Mouse (Mus musculus): ENCODE data around the gene Cfap45. TPM values are rescaled to one million over a fixed set of nuclear protein-coding genes. Genes with fewer than 3 reads are reported as not detected.

Cfap45 gene
- 2.4 and 3.3 TPM in 2 replicates for polyA plus RNA-seq (2014; fragmentation: Nextera tagmentation; extraction: Ambion mirVana)

GRCm38 (mm10) chr1:172520576-172521440 is at the start of gene Cfap45:
Cfap45 (plus strand) TSS chr1:172520801.
- DNase-seq (ENCODE audit: low spot score) (peak; percentile 97), ATAC-seq (peak; percentile 94)
- H3K36me3 ChIP-seq (ENCODE audit: control insufficient read depth, insufficient read depth, low read length), result no peaks in the 10 kb centered on the region
- peak within 1 kb of the TSS; percentile 5; the same call in 1 of the 2 replicates for H3K9ac ChIP-seq (ENCODE audit: low read length)
- peak within 1 kb of the TSS; percentile 64 for H3K4me2 ChIP-seq (ENCODE audit: low read length)
- no peaks in the 10 kb centered on the region for H3K9me3 ChIP-seq (replicated peaks; ENCODE audit: control insufficient read depth, low read length)
- H3K4me3 ChIP-seq (ENCODE audit: low read depth, low read length), result peak within 1 kb of the TSS; percentile 24
- H3K27ac ChIP-seq (ENCODE audit: low read depth, low read length), result no peak within 1 kb of the TSS; the same call in 1 of the 2 replicates
- 5% methylated on average over 28 of the region's 28 CpGs for WGBS
- H3K4me1 ChIP-seq (ENCODE audit: control insufficient read depth, insufficient read depth, low read length), result peaks cover 7% of the 10 kb centered on the region; the same call in 1 of the 2 replicates
- no peaks in the 10 kb centered on the region for H3K27me3 ChIP-seq (replicated peaks; ENCODE audit: control insufficient read depth, insufficient read depth, low read length)

- DNase-seq (ENCODE audit: low spot score) (no peak), ATAC-seq (no peak)
- no peaks in the 10 kb centered on the region for H3K4me1 ChIP-seq (ENCODE audit: control insufficient read depth, insufficient read depth, low read length)
- H3K9me3 ChIP-seq (replicated peaks; ENCODE audit: control insufficient read depth, low read length), result no peaks in the 10 kb centered on the region
- H3K9ac ChIP-seq (ENCODE audit: low read length), result no peak overlapping the region
- H3K36me3 ChIP-seq (ENCODE audit: control insufficient read depth, insufficient read depth, low read length), result no peaks in the 10 kb centered on the region
- H3K27ac ChIP-seq (ENCODE audit: low read depth, low read length), result no peak overlapping the region
- no peaks in the 10 kb centered on the region for H3K27me3 ChIP-seq (replicated peaks; ENCODE audit: control insufficient read depth, insufficient read depth, low read length)
- no peak overlapping the region for H3K4me2 ChIP-seq (ENCODE audit: low read length)
- H3K4me3 ChIP-seq (ENCODE audit: low read depth, low read length), result no peak overlapping the region
Observed at GRCm38 (mm10) chr1:172472909-172473308, 47.7 kb upstream of the Cfap45 start.

DNA sequence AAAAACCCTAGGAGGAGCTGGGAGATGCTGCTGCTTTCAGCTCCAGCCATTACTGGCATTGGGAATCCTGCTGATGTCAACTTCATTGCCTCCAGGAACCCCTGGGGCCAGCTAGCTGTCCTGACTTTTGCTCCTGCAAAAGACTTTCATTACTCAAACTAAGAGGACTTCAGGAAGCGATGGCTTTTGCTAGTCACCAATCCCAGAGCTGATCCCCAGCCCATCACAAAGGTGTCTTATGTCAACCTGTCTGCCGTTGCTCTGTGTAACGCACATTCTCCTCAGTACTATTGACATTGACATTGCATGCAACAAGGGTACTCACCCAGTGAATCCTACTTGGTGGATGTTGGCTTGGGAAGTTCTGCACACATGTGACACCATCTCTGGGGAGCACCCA is 46.4 kb upstream of the Cfap45 start:
- Histone ChIP-seq H3K4me2 (ENCODE audit: low read length) (no peak overlapping the region), H3K27me3 (replicated peaks; ENCODE audit: control insufficient read depth, insufficient read depth, low read length) (no peaks in the 10 kb centered on the region), H3K9me3 (replicated peaks; ENCODE audit: control insufficient read depth, low read length) (no peaks in the 10 kb centered on the region), H3K4me1 (ENCODE audit: control insufficient read depth, insufficient read depth, low read length) (no peaks in the 10 kb centered on the region), H3K36me3 (ENCODE audit: control insufficient read depth, insufficient read depth, low read length) (no peaks in the 10 kb centered on the region), H3K9ac (ENCODE audit: low read length) (no peak overlapping the region), H3K27ac (ENCODE audit: low read depth, low read length) (no peak overlapping the region), H3K4me3 (ENCODE audit: low read depth, low read length) (no peak overlapping the region)
- ATAC-seq (no peak), DNase-seq (ENCODE audit: low spot score) (no peak)
- WGBS, result 85% methylated on average over 3 of the region's 3 CpGs

- Histone ChIP-seq H3K4me2 (ENCODE audit: low read length) (no peak within 1 kb of the TSS), H3K9me3 (replicated peaks; ENCODE audit: control insufficient read depth, low read length) (no peaks in the 10 kb centered on the region), H3K9ac (ENCODE audit: low read length) (no peak within 1 kb of the TSS), H3K27ac (ENCODE audit: low read depth, low read length) (no peak within 1 kb of the TSS), H3K4me1 (ENCODE audit: control insufficient read depth, insufficient read depth, low read length) (no peaks in the 10 kb centered on the region), H3K36me3 (ENCODE audit: control insufficient read depth, insufficient read depth, low read length) (no peaks in the 10 kb centered on the region), H3K4me3 (ENCODE audit: low read depth, low read length) (no peak within 1 kb of the TSS), H3K27me3 (replicated peaks; ENCODE audit: control insufficient read depth, insufficient read depth, low read length) (no peaks in the 10 kb centered on the region)
- 85% methylated on average over 7 of the region's 7 CpGs for WGBS
- ATAC-seq, result no peak
- DNase-seq (ENCODE audit: low spot score), result no peak
Observed at GRCm38 (mm10) chr1:172475054-172475741, 45.4 kb upstream of the Cfap45 start, which contains the start of gene Slamf9. Slamf9 (plus strand) TSS chr1:172475358.

DNA sequence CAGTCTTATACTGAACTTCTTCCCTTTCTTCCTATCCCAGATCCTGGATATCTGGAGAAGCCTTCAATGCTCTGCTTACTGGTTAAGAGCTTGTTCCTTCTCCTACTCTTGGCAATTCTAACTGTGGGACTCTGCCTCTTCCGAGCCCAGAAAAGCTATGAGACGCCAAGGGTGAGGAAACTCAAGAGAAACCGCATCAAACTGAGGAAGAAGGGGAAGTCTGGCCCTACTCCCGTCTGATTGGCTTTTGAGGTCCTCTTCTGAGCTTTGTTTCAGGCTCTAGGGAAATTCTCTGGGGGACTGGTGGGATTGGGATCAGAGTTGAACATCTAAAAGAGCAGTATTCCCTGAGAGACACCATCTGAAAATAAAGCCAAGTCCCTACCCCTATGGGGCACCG is 42.6 kb upstream of the Cfap45 start:
- Histone ChIP-seq H3K36me3 (ENCODE audit: control insufficient read depth, insufficient read depth, low read length) (no peaks in the 10 kb centered on the region), H3K27ac (ENCODE audit: low read depth, low read length) (no peak overlapping the region), H3K4me3 (ENCODE audit: low read depth, low read length) (no peak overlapping the region), H3K4me2 (ENCODE audit: low read length) (no peak overlapping the region), H3K27me3 (replicated peaks; ENCODE audit: control insufficient read depth, insufficient read depth, low read length) (no peaks in the 10 kb centered on the region), H3K9me3 (replicated peaks; ENCODE audit: control insufficient read depth, low read length) (no peaks in the 10 kb centered on the region), H3K9ac (ENCODE audit: low read length) (no peak overlapping the region), H3K4me1 (ENCODE audit: control insufficient read depth, insufficient read depth, low read length) (peaks cover 1% of the 10 kb centered on the region; the same call in 1 of the 2 replicates)
- WGBS, result 85% methylated on average over 5 of the region's 5 CpGs
- ATAC-seq, result no peak
- DNase-seq (ENCODE audit: low spot score), result no peak

GRCm38 (mm10) chr1:172480376-172480775 is 40.2 kb upstream of the Cfap45 start:
- H3K9ac ChIP-seq (ENCODE audit: low read length), result no peak overlapping the region
- H3K9me3 ChIP-seq (replicated peaks; ENCODE audit: control insufficient read depth, low read length), result no peaks in the 10 kb centered on the region
- 95% methylated on average over 4 of the region's 4 CpGs for WGBS
- no peak overlapping the region for H3K4me3 ChIP-seq (ENCODE audit: low read depth, low read length)
- H3K36me3 ChIP-seq (ENCODE audit: control insufficient read depth, insufficient read depth, low read length), result peaks cover 7% of the 10 kb centered on the region; the same call in 1 of the 2 replicates
- no peak for ATAC-seq
- peaks cover 25% of the 10 kb centered on the region for H3K4me1 ChIP-seq (ENCODE audit: control insufficient read depth, insufficient read depth, low read length)
- no peak overlapping the region for H3K27ac ChIP-seq (ENCODE audit: low read depth, low read length)
- no peaks in the 10 kb centered on the region for H3K27me3 ChIP-seq (replicated peaks; ENCODE audit: control insufficient read depth, insufficient read depth, low read length)
- H3K4me2 ChIP-seq (ENCODE audit: low read length), result no peak overlapping the region
- DNase-seq (ENCODE audit: low spot score), result no peak

- Histone ChIP-seq H3K4me1 (ENCODE audit: control insufficient read depth, insufficient read depth, low read length) (peaks cover 32% of the 10 kb centered on the region), H3K27me3 (replicated peaks; ENCODE audit: control insufficient read depth, insufficient read depth, low read length) (no peaks in the 10 kb centered on the region), H3K27ac (ENCODE audit: low read depth, low read length) (no peak overlapping the region), H3K4me3 (ENCODE audit: low read depth, low read length) (peak overlapping the region; percentile 73), H3K9ac (ENCODE audit: low read length) (peak overlapping the region; percentile 79; the same call in 1 of the 2 replicates), H3K9me3 (replicated peaks; ENCODE audit: control insufficient read depth, low read length) (no peaks in the 10 kb centered on the region), H3K4me2 (ENCODE audit: low read length) (peak overlapping the region; percentile 82), H3K36me3 (ENCODE audit: control insufficient read depth, insufficient read depth, low read length) (peaks cover 7% of the 10 kb centered on the region; the same call in 1 of the 2 replicates)
- no peak for DNase-seq (ENCODE audit: low spot score)
- WGBS, result 20% methylated on average over 13 of the region's 13 CpGs
- no peak for ATAC-seq
Observed at GRCm38 (mm10) chr1:172481111-172481510, 39.5 kb upstream of the Cfap45 start.

DNA sequence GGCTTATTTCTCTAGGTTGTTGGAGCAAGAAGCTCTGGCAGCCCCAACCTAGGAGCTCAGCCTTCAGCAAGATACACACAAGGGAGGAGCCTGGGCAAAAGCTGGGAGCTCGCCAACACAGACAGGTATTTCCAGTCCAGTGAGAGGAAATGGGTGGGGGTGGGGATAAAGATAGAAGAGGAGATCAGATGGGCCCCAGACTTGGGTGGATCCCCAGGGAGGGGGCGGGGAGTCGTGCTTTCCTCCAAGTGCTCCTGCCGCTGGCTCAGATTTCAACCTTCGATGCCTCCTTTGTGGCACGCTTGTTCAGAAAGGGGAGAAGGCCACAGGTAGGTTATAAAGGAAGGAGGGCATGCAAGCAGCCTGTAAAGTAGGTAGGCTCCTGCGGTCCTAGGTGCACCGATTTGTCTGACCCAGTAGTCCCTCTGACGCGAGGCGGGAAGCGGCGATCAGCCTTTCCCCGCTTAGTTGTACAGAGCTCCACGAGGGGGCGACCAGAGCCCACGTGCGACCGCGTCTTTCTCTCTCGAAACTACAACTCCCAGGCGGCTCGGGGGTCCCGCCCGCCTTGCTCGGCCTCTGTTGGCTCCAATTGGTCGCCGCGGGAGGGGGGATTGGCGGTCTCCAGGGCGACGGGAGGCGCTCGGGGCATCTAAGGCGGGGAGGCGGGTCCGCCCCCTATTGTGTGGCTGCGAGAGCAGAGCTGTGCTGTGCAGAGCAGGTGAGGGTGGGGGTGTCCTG is 38.9 kb upstream of the Cfap45 start, which contains the start of gene Igsf9:
Igsf9 (plus strand) TSS at position 249 of the 741 bp plus-strand sequence.
- Histone ChIP-seq H3K4me1 (ENCODE audit: control insufficient read depth, insufficient read depth, low read length) (peaks cover 38% of the 10 kb centered on the region), H3K9ac (ENCODE audit: low read length) (peak within 1 kb of the TSS; percentile 79), H3K27ac (ENCODE audit: low read depth, low read length) (peak within 1 kb of the TSS; percentile 71; the same call in 1 of the 2 replicates), H3K36me3 (ENCODE audit: control insufficient read depth, insufficient read depth, low read length) (peaks cover 7% of the 10 kb centered on the region; the same call in 1 of the 2 replicates), H3K4me3 (ENCODE audit: low read depth, low read length) (peak within 1 kb of the TSS; percentile 73), H3K9me3 (replicated peaks; ENCODE audit: control insufficient read depth, low read length) (no peaks in the 10 kb centered on the region), H3K4me2 (ENCODE audit: low read length) (peak within 1 kb of the TSS; percentile 82), H3K27me3 (replicated peaks; ENCODE audit: control insufficient read depth, insufficient read depth, low read length) (no peaks in the 10 kb centered on the region)
- DNase-seq (ENCODE audit: low spot score) (peak; percentile 98), ATAC-seq (peak; percentile 94)
- WGBS, result under 1% methylated on average over 38 of the region's 38 CpGs
